Mouse (Mus musculus) c-Kit-negative CD71-positive TER-119-positive erythroid progenitor cells, embryonic 14.5 days (primary cell): ENCODE measurements around the gene Abcc8.

Source experiments
- DNase-seq: peaks from one replicate; pipeline ENCODE4 v3.0.0-alpha.2; 2013; ENCODE audit warnings: low read depth, low spot score

Abcc8 gene

GRCm38 (mm10) chr7:46058882-46059281 lies 121.0 kb downstream of the Abcc8 start:
- no peak for DNase-seq
